Mouse (Mus musculus) MEL (cell line): ENCODE results near the gene Chsy1. TPM values are rescaled to one million over a fixed set of nuclear protein-coding genes. Genes with fewer than 3 reads are reported as not detected.

Source experiments
- DNase-seq: peaks from one replicate; pipeline ENCODE4 v3.0.0; 2011; ENCODE audit warnings: low read depth, low spot score
- H3K27ac ChIP-seq: 2 replicates; pipeline ENCODE4 v1.5.1; 2012; ENCODE audit warnings: low read depth, mild to moderate bottlenecking, control low read depth, low read length, moderate library complexity; ENCODE audit not compliant: control insufficient read depth
- H3K27me3 ChIP-seq, 2 experiments: fragments of 150-350 bp in 1 of 2; sonication (generic) in 1 of 2; 2 replicates each; pipeline ENCODE4 v1.6.1; 2012; ENCODE audit warnings: low read length in 2 of 2, mild to moderate bottlenecking in 2 of 2, improper control_type of control experiment in 1 of 2, moderate library complexity in 1 of 2; ENCODE audit not compliant: insufficient read depth in 2 of 2, control insufficient read depth in 1 of 2
- H3K36me3 ChIP-seq, 2 experiments: 2 replicates each; pipeline ENCODE4 v1.6.1; 2012 to 2014; ENCODE audit warnings: low read length in 2 of 2, improper control_type of control experiment in 1 of 2, inconsistent platforms in 1 of 2, mild to moderate bottlenecking in 1 of 2; ENCODE audit not compliant: insufficient read depth in 2 of 2, control insufficient read depth in 1 of 2
- H3K4me1 ChIP-seq, 2 experiments: fragments of 150-350 bp in 1 of 2; sonication (generic) in 1 of 2; 2 replicates each; pipeline ENCODE4 v1.6.1; 2012; ENCODE audit warnings: low read length in 2 of 2, improper control_type of control experiment in 1 of 2, mild to moderate bottlenecking in 1 of 2; ENCODE audit not compliant: insufficient read depth in 2 of 2, control insufficient read depth in 1 of 2
- H3K4me3 ChIP-seq, 2 experiments: fragments of 150-350 bp in 1 of 2; sonication (generic) in 1 of 2; 2 replicates each; pipeline ENCODE4 v1.5.1; 2012; ENCODE audit warnings: low read depth in 2 of 2, low read length in 2 of 2, mild to moderate bottlenecking in 2 of 2, moderate library complexity in 2 of 2, control low read depth in 1 of 2, improper control_type of control experiment in 1 of 2; ENCODE audit not compliant: control insufficient read depth in 1 of 2, insufficient read depth in 1 of 2
- H3K79me2 ChIP-seq: 2 replicates; pipeline ENCODE4 v1.6.1; 2012; ENCODE audit warnings: mild to moderate bottlenecking, low read length, moderate library complexity; ENCODE audit not compliant: control insufficient read depth, poor library complexity, insufficient read depth
- H3K9ac ChIP-seq: 2 replicates; pipeline ENCODE4 v1.6.1; 2012; ENCODE audit warnings: low read depth, mild to moderate bottlenecking, control low read depth, low read length, moderate library complexity; ENCODE audit not compliant: control insufficient read depth, poor library complexity, severe bottlenecking
- H3K9me3 ChIP-seq: fragments of 150-350 bp; sonication (generic); replicated peaks from 2 replicates; pipeline ENCODE4 v1.6.1; 2012; ENCODE audit warnings: mild to moderate bottlenecking, low read length, improper control_type of control experiment, moderate library complexity; ENCODE audit not compliant: insufficient read depth
- CTCF ChIP-seq, 3 experiments: IDR thresholded peaks in 2 of 3; conservative IDR thresholded peaks in 1 of 3; 2 replicates each; pipeline ENCODE4 v1.5.1; 2011 to 2012; ENCODE audit warnings: low read length in 3 of 3, low read depth in 2 of 3, mild to moderate bottlenecking in 2 of 3, improper control_type of control experiment in 1 of 3, inconsistent platforms in 1 of 3, mixed read lengths in 1 of 3, moderate library complexity in 1 of 3; ENCODE audit not compliant: control insufficient read depth in 1 of 3, insufficient read depth in 1 of 3, poor library complexity in 1 of 3, severe bottlenecking in 1 of 3
- ELF1 ChIP-seq: IDR thresholded peaks from 2 replicates; pipeline ENCODE4 v1.6.1; 2014; ENCODE audit warnings: low read depth, mild to moderate bottlenecking, inconsistent platforms, low read length, improper control_type of control experiment, moderate library complexity
- EP300 ChIP-seq, 2 experiments: IDR thresholded peaks; 2 replicates each; pipeline ENCODE4 v1.6.1; 2011; ENCODE audit warnings: improper control_type of control experiment in 2 of 2, low read length in 2 of 2, low read depth in 1 of 2, mild to moderate bottlenecking in 1 of 2
- HCFC1 ChIP-seq: IDR thresholded peaks from 2 replicates; pipeline ENCODE4 v1.6.1; 2012; ENCODE audit warnings: low read depth, mild to moderate bottlenecking, inconsistent platforms, low read length, improper control_type of control experiment, moderate library complexity
- MAFK ChIP-seq: IDR thresholded peaks from 2 replicates; pipeline ENCODE4 v1.6.1; 2011; ENCODE audit warnings: low read depth, mild to moderate bottlenecking, low read length, improper control_type of control experiment, borderline replicate concordance
- MAZ ChIP-seq: IDR thresholded peaks from 2 replicates; pipeline ENCODE4 v1.6.1; 2012; ENCODE audit warnings: low read depth, mild to moderate bottlenecking, inconsistent platforms, low read length, improper control_type of control experiment
- MEF2A ChIP-seq: IDR thresholded peaks from 2 replicates; pipeline ENCODE4 v1.6.1; 2014; ENCODE audit warnings: low read depth, mild to moderate bottlenecking, inconsistent platforms, low read length, improper control_type of control experiment; ENCODE audit not compliant: poor library complexity, insufficient replicate concordance, severe bottlenecking; ENCODE audit errors: extremely low read depth
- NRF1 ChIP-seq: IDR thresholded peaks from 2 replicates; pipeline ENCODE4 v1.6.1; 2014; ENCODE audit warnings: low read depth, mild to moderate bottlenecking, inconsistent platforms, low read length, improper control_type of control experiment, moderate library complexity; ENCODE audit not compliant: poor library complexity, insufficient read depth, severe bottlenecking
- POLR2A ChIP-seq, 2 experiments: IDR thresholded peaks; 2 replicates each; pipeline ENCODE4 v1.6.1; 2011 to 2012; ENCODE audit warnings: low read length in 2 of 2, mild to moderate bottlenecking in 2 of 2, control low read depth in 1 of 2, improper control_type of control experiment in 1 of 2, low read depth in 1 of 2, moderate library complexity in 1 of 2; ENCODE audit not compliant: control insufficient read depth in 1 of 2, insufficient read depth in 1 of 2, poor library complexity in 1 of 2
- POLR2AphosphoS5 ChIP-seq: IDR thresholded peaks from 2 replicates; pipeline ENCODE4 v1.6.1; 2012; ENCODE audit warnings: low read depth, borderline replicate concordance, mild to moderate bottlenecking, inconsistent platforms, low read length, moderate library complexity, mixed read lengths
- RCOR1 ChIP-seq: IDR thresholded peaks from 2 replicates; pipeline ENCODE4 v1.6.1; 2012; ENCODE audit warnings: low read depth, mild to moderate bottlenecking, inconsistent platforms, low read length, improper control_type of control experiment
- SMC3 ChIP-seq: IDR thresholded peaks from 2 replicates; pipeline ENCODE4 v1.6.1; 2011; ENCODE audit warnings: low read depth, low read length, improper control_type of control experiment
- TCF12 ChIP-seq: IDR thresholded peaks from 2 replicates; pipeline ENCODE4 v1.6.1; 2014; ENCODE audit warnings: low read depth, mild to moderate bottlenecking, inconsistent platforms, low read length, improper control_type of control experiment, moderate library complexity
- ZKSCAN1 ChIP-seq: IDR thresholded peaks from 2 replicates; pipeline ENCODE4 v1.6.1; 2012; ENCODE audit warnings: low read depth, mild to moderate bottlenecking, inconsistent platforms, low read length, improper control_type of control experiment, moderate library complexity
- polyA plus RNA-seq, 2 experiments: library from polyadenylated mRNA; stranded (reverse) in 1 of 2; unstranded in 1 of 2; fragments of >175 nt in 1 of 2; fragments of >200 nt in 1 of 2; gene quantifications; 2 replicates each; pipeline versions ENCODE4 v1.2.1 to v1.2.4; 2012; ENCODE audit warnings: low replicate concordance in 2 of 2, low read depth in 1 of 2; ENCODE audit not compliant: insufficient read length in 2 of 2, insufficient read depth in 1 of 2, missing spikeins in 1 of 2
- total RNA-seq: library from RNA; depleted of rRNA; stranded (reverse); fragments of 300-350 nt; gene quantifications from 2 replicates; pipeline ENCODE4 v1.2.3, GENCODE M21; 2012

The Chsy1 gene
- total and polyA plus RNA-seq, 3 experiments, result 8.5 to 10.3 TPM; not detected in 1

DNA sequence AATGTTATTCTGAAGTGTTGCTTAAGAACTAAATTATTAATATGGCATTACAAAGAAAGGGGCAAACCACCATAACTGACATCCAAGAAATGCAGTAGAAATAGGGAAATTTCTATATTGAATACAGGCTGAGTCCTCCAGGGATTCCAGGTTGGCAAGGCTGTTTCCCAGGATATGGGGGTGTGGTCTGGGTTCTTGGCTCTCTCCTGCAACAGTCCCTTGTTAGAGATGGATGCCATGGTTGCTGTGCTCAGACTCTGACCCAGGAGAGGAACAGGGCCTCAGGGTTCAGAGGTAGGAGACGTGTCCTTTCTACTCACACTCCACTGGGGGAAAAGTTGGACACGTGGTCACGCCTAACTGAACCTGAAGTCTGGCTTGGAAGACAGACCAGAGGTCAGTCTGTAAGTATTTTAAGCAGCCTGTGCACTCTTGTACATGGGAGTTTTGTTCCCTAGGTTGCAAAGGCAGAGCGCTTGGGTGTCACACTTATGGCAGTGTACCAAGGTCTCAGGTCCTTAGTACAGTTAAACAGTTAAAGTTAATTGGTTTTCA lies 48.6 kb downstream of the Chsy1 start (continued):
- no peak for TF ChIP-seq POLR2AphosphoS5
- TF ChIP-seq HCFC1, result no peak
- no peak for TF ChIP-seq POLR2A (IDR thresholded peaks at IDR 0.05; ENCODE audit: control insufficient read depth in 1 of 2, insufficient read depth in 1 of 2, low read depth in 1 of 2, low read length in 2 of 2, poor library complexity in 1 of 2)
- TF ChIP-seq, all 39 proteins: peak for 0

DNA sequence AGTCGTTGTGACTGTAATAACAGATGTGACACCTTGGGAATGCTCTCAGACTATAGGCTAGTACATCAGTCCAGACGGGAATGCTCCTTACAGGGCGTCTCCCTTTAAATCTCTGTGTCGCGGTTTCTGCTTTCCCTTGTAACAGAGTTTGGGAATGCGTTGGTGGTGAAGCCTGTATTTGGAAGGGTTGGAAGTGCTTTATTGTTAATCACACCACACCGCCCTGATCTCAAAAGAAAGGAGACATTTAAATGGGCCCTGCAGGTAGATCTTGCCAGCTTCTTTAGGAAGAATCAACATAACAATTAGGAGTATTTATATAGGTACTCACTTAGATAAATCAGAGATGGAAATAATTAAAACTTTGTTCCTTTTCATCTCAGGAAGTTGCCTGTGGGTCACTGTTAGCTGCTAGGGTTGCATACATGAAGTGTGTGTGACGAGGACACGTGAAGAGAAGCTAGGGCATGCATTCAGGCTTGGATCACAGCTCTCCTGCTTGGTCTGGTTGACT lies 49.4 kb downstream of the Chsy1 start:
- H3K79me2 ChIP-seq, result 0 out of 2 replicates have a peak, but pooled peaks cover 4% of the 10 kb centered on the region
- no peak overlapping the region for H3K27ac ChIP-seq
- DNase-seq, result no peak
- no peaks in the 10 kb centered on the region for H3K27me3 ChIP-seq
- no peaks in the 10 kb centered on the region for H3K4me1 ChIP-seq
- no peaks in the 10 kb centered on the region for H3K9me3 ChIP-seq
- TF ChIP-seq SMC3, result no peak
- TF ChIP-seq ELF1, result no peak
- TF ChIP-seq, all 39 proteins: peak for 0
- Histone ChIP-seq H3K9ac (no peak overlapping the region), H3K36me3 (no peaks in the 10 kb centered on the region), H3K4me3 (no peak overlapping the region)

DNA sequence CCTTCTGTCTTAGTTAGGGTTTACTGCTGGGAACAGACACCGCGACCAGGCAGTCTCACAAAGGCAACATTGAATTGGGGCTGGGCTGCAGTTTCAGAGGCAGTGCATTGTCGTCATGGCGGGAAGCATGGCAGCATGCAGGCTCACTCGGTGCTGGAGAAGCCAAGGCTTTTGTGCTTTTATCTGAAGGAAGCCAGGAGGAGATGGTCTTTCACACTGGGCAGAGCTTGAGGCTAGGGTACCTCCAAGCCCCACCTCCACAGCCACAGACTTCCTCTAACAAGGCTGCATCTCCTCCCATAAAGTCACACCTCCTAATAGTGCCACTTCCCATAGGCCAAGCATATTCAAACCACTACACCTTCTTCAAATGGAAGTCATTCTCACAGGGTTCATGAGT lies 50.6 kb downstream of the Chsy1 start:
- no peak for DNase-seq
- no peaks in the 10 kb centered on the region for H3K27me3 ChIP-seq
- H3K4me1 ChIP-seq, result no peaks in the 10 kb centered on the region
- no peaks in the 10 kb centered on the region for H3K36me3 ChIP-seq
- H3K27ac ChIP-seq, result no peak overlapping the region
- TF ChIP-seq CTCF (IDR thresholded peaks at IDR 0.05 in 2 of 3, conservative IDR thresholded peaks at IDR 0.05 in 1 of 3; ENCODE audit: control insufficient read depth in 1 of 3, insufficient read depth in 1 of 3, low read depth in 2 of 3, low read length in 3 of 3, poor library complexity in 1 of 3, severe bottlenecking in 1 of 3) (no peak), MEF2A (no peak), POLR2AphosphoS5 (no peak), TCF12 (no peak), MAFK (no peak), EP300 (IDR thresholded peaks at IDR 0.05; ENCODE audit: low read depth in 1 of 2, low read length in 2 of 2) (no peak), SMC3 (no peak), MAZ (no peak), ZKSCAN1 (no peak), NRF1 (no peak), POLR2A (IDR thresholded peaks at IDR 0.05; ENCODE audit: control insufficient read depth in 1 of 2, insufficient read depth in 1 of 2, low read depth in 1 of 2, low read length in 2 of 2, poor library complexity in 1 of 2) (no peak), RCOR1 (no peak)
- 0 out of 2 replicates have a peak, but pooled peaks cover 4% of the 10 kb centered on the region for H3K79me2 ChIP-seq
- H3K9ac ChIP-seq, result no peak overlapping the region
- H3K9me3 ChIP-seq, result no peaks in the 10 kb centered on the region
- no peak overlapping the region for H3K4me3 ChIP-seq
